Mouse (Mus musculus) stomach, embryonic 14.5 days (tissue): ENCODE measurements around the gene Fndc3b. TPM values are rescaled to one million over a fixed set of nuclear protein-coding genes. Genes with fewer than 3 reads are reported as not detected.

ENCODE experiments used
- ATAC-seq: fragments of 200-750 bp; cut with Nextera tagmentation; 2 replicates; pipeline ENCODE4 v1.8.0; 2017; ENCODE audit warnings: low read depth, moderate TSS enrichment; ENCODE audit not compliant: insufficient number of reproducible peaks, insufficient read depth, low FRiP score
- H3K27ac ChIP-seq: fragments of 300-500 bp; sonication (generic); 2 replicates; pipeline ENCODE4 v1.5.1; 2014; ENCODE audit warnings: mild to moderate bottlenecking, low read length, moderate library complexity, mixed read lengths
- H3K27me3 ChIP-seq: fragments of 300-500 bp; sonication (generic); 2 replicates; pipeline ENCODE4 v1.6.1; 2014; ENCODE audit warnings: low read length, control low read depth, mixed read lengths; ENCODE audit not compliant: control insufficient read depth, insufficient read depth
- H3K36me3 ChIP-seq: fragments of 300-500 bp; sonication (generic); 2 replicates; pipeline ENCODE4 v1.6.1; 2014; ENCODE audit warnings: mild to moderate bottlenecking, control low read depth, low read length, moderate library complexity, mixed read lengths; ENCODE audit not compliant: control insufficient read depth, insufficient read depth
- H3K4me1 ChIP-seq: fragments of 300-500 bp; sonication (generic); 2 replicates; pipeline ENCODE4 v1.6.1; 2014; ENCODE audit warnings: low read length, control low read depth, mixed read lengths; ENCODE audit not compliant: control insufficient read depth, insufficient read depth
- H3K4me2 ChIP-seq: fragments of 300-500 bp; sonication (generic); replicated peaks from 2 replicates; pipeline ENCODE4 v1.6.1; 2014; ENCODE audit warnings: low read depth, low read length, control low read depth
- H3K4me3 ChIP-seq: fragments of 300-500 bp; sonication (generic); 2 replicates; pipeline ENCODE4 v1.5.1; 2014; ENCODE audit warnings: low read depth, low read length, control low read depth
- H3K9ac ChIP-seq: fragments of 300-500 bp; sonication (generic); replicated peaks from 2 replicates; pipeline ENCODE4 v1.6.1; 2014; ENCODE audit warnings: low read depth, mild to moderate bottlenecking, control low read depth, low read length, moderate library complexity, mixed read lengths
- H3K9me3 ChIP-seq: fragments of 300-500 bp; sonication (generic); 2 replicates; pipeline ENCODE4 v1.6.1; 2016; ENCODE audit warnings: low read depth, low read length, control low read depth; ENCODE audit not compliant: control insufficient read depth
- WGBS: fragments of 180-500 bp; shearing (Covaris S2); extraction: QIAGEN DNeasy Blood & Tissue Kit; methylation state at CpG from one replicate; pipeline ENCODE4 v1.1.7; 2014; 5-methylcytosine and 5-hydroxymethylcytosine counted together
- polyA plus RNA-seq: library from polyadenylated mRNA; unstranded; fragments of >200 nt; fragmentation: Nextera tagmentation; extraction: Ambion mirVana; gene quantifications from 2 replicates; pipeline ENCODE4 v1.2.1, GENCODE M21; 2014

Fndc3b gene
- polyA plus RNA-seq, 1 experiment from 2014 or later, result 33.3 TPM

DNA sequence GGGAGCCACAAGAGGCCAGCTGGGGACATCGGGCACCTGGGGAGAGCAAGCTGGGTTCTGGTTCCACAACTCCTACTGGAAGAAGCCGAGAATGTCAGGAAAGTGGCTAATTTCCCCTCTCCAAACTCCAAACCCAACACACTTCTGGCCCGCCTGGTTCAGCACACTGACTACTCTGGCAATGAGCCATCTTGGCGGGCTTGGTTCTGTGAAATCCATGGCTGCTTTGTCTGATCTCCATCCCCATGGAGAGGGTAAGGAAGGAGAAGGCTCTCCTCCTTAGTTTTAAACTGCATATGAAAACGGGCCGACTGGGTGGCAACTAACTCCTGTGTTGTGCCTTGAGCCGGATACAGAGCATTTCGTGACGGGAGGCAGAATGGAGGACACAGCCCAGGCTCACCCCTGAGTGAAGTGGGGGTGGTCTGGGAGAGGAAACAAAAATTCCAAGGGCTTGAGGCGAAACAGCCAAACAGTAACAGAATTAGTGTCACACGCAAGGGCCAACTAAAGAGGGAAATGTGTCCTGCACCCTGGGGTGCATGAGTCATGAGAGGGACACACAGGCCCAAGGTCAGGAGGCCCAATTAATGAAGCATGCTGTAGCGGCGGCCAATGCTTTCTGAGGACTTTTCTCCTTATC lies 280.4 kb downstream of the Fndc3b start:
- H3K36me3 ChIP-seq, result peaks cover 25% of the 10 kb centered on the region; the same call in 1 of the 2 replicates
- ATAC-seq, result no peak
- 81% methylated on average over 13 of the region's 13 CpGs for WGBS
- H3K9me3 ChIP-seq, result no peaks in the 10 kb centered on the region
- no peak overlapping the region for H3K4me2 ChIP-seq
- no peaks in the 10 kb centered on the region for H3K4me1 ChIP-seq
- no peak overlapping the region for H3K4me3 ChIP-seq
- no peaks in the 10 kb centered on the region for H3K27me3 ChIP-seq
- H3K27ac ChIP-seq, result no peak overlapping the region
- no peak overlapping the region for H3K9ac ChIP-seq

DNA sequence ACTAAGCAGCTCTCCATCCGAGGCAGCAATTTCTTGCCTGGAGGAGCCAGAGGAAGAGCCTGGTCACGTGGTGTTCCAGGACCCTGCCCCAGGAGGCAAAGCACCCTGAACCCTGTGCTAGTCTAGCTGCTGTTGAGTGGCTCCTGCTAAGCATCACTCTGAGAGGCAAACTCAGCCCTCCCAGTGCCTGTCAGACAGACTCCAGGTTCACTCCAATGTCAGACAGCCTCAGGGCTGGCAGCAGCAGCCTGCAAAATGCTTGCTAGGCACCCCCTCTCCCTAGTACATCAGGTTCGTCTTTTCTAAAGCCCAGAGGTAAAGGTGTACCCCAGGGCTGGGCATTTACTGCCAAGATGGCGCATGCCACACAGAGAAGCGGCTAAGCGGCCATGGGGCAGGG lies 283.7 kb downstream of the Fndc3b start:
- no peak overlapping the region for H3K4me3 ChIP-seq
- H3K4me2 ChIP-seq, result no peak overlapping the region
- H3K4me1 ChIP-seq, result no peaks in the 10 kb centered on the region
- peaks cover 40% of the 10 kb centered on the region for H3K36me3 ChIP-seq
- H3K9me3 ChIP-seq, result no peaks in the 10 kb centered on the region
- ATAC-seq, result no peak
- H3K27me3 ChIP-seq, result no peaks in the 10 kb centered on the region
- WGBS, result 86% methylated on average over 6 of the region's 6 CpGs
- H3K27ac ChIP-seq, result no peak overlapping the region
- no peak overlapping the region for H3K9ac ChIP-seq

DNA sequence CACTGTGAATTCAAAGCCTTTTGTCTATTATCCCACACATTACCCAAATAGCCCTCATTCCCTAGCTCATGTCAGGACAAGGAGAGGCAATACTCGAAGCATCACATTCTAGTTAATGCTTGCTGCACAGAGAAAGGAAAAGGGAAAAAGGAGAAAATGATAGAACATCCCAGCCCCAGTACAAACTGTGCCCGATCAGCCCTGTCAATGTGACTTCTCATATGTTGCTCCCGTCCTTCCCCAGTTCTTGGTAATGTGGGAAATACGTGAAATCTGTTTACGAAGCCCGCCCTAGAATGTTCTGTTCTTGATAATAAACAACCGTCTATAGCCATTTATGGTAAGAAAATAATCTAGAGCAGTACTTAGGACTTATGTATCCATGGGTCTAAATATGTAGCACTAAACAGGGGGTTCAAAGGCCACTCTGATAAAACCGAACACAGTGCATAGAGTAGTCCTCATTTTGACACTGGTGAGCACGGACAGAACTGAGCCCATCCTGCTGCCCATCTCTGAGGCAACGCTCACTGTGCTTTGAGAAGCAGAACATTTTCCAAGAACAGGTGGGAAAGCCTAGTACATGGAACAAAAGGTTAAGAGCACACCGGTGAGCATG lies 286.9 kb downstream of the Fndc3b start:
- H3K4me1 ChIP-seq, result no peaks in the 10 kb centered on the region
- peaks cover 32% of the 10 kb centered on the region for H3K36me3 ChIP-seq
- no peaks in the 10 kb centered on the region for H3K9me3 ChIP-seq
- ATAC-seq, result no peak
- H3K4me2 ChIP-seq, result no peak overlapping the region
- H3K4me3 ChIP-seq, result no peak overlapping the region
- H3K9ac ChIP-seq, result no peak overlapping the region
- no peaks in the 10 kb centered on the region for H3K27me3 ChIP-seq
- H3K27ac ChIP-seq, result no peak overlapping the region
- WGBS, result 87% methylated on average over 11 of the region's 11 CpGs

DNA sequence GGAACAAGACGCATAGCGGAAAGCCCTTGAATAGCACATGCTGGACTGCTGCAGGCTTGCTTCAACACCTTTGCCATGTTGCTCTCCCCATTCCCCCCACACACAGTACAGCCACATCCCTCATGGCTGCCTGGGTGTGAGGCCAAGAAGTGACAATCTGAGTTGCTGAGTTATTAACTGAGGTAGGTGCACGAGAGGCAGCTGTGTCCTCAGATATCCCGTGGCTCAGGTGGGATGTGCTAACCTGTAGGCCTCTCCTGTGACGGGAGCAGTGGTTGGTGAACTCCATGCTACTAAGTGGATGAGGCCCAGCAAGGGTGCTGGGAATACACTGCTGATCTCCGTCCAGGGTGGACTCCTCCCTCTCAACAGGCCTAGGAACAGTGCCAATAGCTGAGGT lies 288.6 kb downstream of the Fndc3b start:
- H3K36me3 ChIP-seq, result peaks cover 19% of the 10 kb centered on the region
- 87% methylated on average over 6 of the region's 6 CpGs for WGBS
- no peaks in the 10 kb centered on the region for H3K9me3 ChIP-seq
- H3K4me1 ChIP-seq, result no peaks in the 10 kb centered on the region
- H3K27me3 ChIP-seq, result no peaks in the 10 kb centered on the region
- H3K4me3 ChIP-seq, result no peak overlapping the region
- no peak overlapping the region for H3K4me2 ChIP-seq
- ATAC-seq, result no peak
- H3K27ac ChIP-seq, result no peak overlapping the region
- H3K9ac ChIP-seq, result no peak overlapping the region

DNA sequence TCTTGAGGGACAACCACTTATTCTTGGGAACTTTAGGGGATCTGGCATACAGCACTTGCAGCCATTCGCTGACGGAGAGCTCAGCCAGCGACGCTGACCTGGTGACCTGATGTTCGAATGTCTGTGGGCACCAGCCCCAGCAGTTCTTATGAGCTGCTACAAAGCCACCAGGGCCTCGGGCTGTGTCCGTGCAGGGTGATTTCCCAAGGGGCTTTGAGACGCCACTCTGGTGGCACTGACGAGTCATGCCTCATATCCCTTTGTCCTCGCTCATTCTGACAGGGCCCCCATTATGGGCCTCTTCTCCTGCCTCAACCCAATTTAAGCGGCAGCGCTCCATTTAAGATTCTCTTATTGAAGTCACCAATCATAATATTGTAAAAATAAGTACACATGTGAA lies 289.1 kb downstream of the Fndc3b start:
- ATAC-seq, result no peak
- 81% methylated on average over 12 of the region's 12 CpGs for WGBS
- Histone ChIP-seq H3K9me3 (no peaks in the 10 kb centered on the region), H3K9ac (no peak overlapping the region), H3K4me3 (no peak overlapping the region), H3K4me2 (no peak overlapping the region), H3K36me3 (peaks cover 17% of the 10 kb centered on the region), H3K27me3 (no peaks in the 10 kb centered on the region), H3K4me1 (no peaks in the 10 kb centered on the region), H3K27ac (no peak overlapping the region)

DNA sequence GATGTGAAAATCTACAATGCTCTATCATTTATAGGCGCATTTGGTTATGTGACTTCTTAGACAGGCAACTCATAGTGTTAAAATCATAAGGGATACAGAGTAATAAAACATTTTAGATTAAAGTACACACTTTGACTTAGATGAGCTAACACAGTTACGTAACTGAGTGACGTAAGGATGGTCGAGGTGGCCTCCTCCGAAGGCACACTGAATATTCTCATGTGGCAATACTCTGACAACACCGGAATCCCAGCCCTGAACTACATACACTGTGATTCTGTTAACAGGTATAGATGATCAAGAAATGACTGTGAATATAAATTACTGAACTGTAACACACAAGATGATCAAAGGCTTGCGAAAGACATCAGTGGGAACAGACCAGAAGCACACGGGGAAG lies 292.5 kb downstream of the Fndc3b start:
- Histone ChIP-seq H3K4me1 (no peaks in the 10 kb centered on the region), H3K9ac (no peak overlapping the region), H3K4me3 (no peak overlapping the region), H3K36me3 (no peaks in the 10 kb centered on the region; the same call in 1 of the 2 replicates), H3K9me3 (no peaks in the 10 kb centered on the region), H3K27ac (no peak overlapping the region), H3K4me2 (no peak overlapping the region), H3K27me3 (no peaks in the 10 kb centered on the region)
- 93% methylated on average over 8 of the region's 8 CpGs for WGBS
- ATAC-seq, result no peak

DNA sequence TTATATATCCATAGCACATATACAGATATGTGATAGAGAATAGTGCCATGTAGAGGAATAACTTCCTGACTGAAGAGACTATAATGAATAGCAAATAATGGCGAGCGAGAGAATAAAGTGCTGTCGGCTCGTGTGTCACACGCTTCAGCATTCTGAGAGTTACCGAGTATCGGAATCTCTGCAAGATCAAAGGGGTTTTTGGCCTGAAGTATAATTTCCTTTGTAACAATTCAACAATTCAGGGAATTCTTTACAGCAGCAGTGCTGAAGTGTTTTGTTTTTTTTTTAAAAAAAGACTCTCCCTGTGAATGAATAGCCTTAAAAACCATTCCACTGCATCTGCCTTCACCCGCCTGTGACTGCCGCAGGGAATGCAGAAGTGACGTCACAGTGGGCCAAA lies 294.3 kb downstream of the Fndc3b start:
- WGBS, result 78% methylated on average over 10 of the region's 10 CpGs

DNA sequence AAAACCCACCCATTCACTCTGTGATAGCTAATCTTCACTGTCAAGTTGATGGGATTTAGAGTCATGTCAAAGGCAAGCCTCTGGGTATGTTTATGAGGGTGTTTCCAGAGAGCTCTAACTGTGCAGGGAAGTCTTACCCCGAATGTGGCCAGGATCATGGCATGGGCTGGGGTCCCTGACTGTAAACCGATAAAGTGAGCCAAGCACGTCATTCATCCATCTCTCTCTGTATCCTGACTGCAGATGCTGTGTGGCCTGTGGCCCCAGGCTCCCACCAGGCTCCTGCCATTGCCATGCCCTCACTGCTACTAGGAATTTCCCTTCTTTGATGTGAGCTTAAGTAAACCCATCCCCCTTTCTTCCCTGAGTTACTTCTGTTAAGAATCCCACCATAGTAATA lies 297.5 kb downstream of the Fndc3b start:
- no peak overlapping the region for H3K9ac ChIP-seq
- H3K36me3 ChIP-seq, result no peaks in the 10 kb centered on the region; the same call in 1 of the 2 replicates
- no peaks in the 10 kb centered on the region for H3K27me3 ChIP-seq
- no peaks in the 10 kb centered on the region for H3K9me3 ChIP-seq
- no peak overlapping the region for H3K4me3 ChIP-seq
- no peak overlapping the region for H3K27ac ChIP-seq
- WGBS, result 74% methylated on average over 3 of the region's 3 CpGs
- H3K4me1 ChIP-seq, result no peaks in the 10 kb centered on the region
- H3K4me2 ChIP-seq, result no peak overlapping the region
- no peak for ATAC-seq

More for the DNA sequence above, 294.3 kb downstream of the Fndc3b start:
- no peaks in the 10 kb centered on the region for H3K9me3 ChIP-seq
- no peak overlapping the region for H3K4me2 ChIP-seq
- no peak overlapping the region for H3K9ac ChIP-seq
- no peaks in the 10 kb centered on the region for H3K4me1 ChIP-seq
- no peaks in the 10 kb centered on the region; the same call in 1 of the 2 replicates for H3K36me3 ChIP-seq
- no peaks in the 10 kb centered on the region for H3K27me3 ChIP-seq
- no peak overlapping the region for H3K4me3 ChIP-seq
- H3K27ac ChIP-seq, result no peak overlapping the region
- no peak for ATAC-seq

DNA sequence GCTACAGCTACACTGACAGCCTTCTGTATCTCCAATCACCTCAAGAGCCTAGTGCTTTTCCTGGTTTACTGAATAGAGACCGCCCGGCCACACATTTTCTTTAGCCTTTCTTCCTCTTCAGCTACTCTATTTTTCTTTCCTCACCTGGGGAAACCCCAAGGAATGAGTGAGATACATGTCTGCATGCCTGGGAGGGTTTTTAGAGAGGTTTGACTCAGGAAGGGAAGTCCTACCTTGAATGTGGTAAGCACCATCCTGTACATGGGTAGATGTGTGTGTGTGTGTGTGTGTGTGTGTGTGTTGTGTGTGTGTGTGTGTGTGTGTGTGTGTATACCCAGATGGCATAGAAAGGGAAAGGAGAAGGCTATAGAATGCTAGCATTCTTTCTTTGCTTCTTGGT lies 299.8 kb downstream of the Fndc3b start:
- Histone ChIP-seq H3K9me3 (no peaks in the 10 kb centered on the region), H3K36me3 (no peaks in the 10 kb centered on the region), H3K4me2 (no peak overlapping the region), H3K27me3 (no peaks in the 10 kb centered on the region), H3K9ac (no peak overlapping the region), H3K4me1 (no peaks in the 10 kb centered on the region), H3K4me3 (no peak overlapping the region), H3K27ac (no peak overlapping the region)
- 91% methylated on average over 2 of the region's 2 CpGs for WGBS
- ATAC-seq, result no peak
